Mouse (Mus musculus): ENCODE data around the gene Cops6. TPM values are rescaled to one million over a fixed set of nuclear protein-coding genes. Genes with fewer than 3 reads are reported as not detected.

The Cops6 gene
- total RNA-seq (2015) = 115 and 124 TPM in 2 replicates
- total RNA-seq (2017) = 34.7 and 37.8 TPM in 2 replicates

DNA sequence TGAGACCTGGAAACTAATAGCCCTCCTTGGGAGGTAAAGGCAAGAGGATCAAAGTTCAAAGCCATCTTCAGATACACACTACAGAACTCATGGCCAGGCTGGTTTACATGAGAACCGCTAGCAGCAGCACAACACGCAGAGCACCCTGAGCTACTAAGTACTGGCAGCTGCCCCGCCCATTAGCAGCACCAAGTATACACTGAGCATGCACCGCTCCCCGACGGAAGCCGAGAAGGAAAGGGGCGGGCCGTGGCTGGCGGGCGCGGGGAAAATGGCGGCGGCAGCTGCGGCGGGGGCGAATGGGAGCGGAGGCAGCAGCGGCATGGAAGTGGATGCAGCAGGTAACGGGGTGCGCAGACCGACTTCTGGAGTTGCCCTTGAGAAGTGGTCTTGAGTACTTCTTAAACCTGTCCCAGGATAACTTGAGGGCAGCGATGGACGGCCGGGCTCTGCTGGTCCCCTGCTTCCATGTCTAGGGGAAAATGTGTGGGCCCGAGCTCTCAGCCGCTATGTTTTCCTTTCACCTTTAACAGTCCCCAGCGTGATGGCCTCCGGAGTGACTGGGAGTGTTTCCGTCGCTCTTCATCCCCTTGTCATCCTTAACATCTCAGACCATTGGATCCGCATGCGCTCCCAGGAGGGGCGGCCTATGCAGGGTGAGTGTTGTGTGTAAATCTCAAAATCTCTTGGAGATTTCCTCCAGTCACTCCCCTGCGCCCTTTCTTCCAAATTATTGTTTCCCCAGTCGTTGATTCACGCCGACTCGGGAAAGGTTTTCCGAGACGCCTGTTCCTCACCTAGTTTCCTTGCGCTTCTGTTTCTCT lies at the start of gene Cops6:
Gene Cops6 (plus strand): TSS at position 230 of the 824 bp plus-strand sequence.
- ATAC-seq (ENCODE audit: poor library complexity, severe bottlenecking) = peak; percentile 98

DNA sequence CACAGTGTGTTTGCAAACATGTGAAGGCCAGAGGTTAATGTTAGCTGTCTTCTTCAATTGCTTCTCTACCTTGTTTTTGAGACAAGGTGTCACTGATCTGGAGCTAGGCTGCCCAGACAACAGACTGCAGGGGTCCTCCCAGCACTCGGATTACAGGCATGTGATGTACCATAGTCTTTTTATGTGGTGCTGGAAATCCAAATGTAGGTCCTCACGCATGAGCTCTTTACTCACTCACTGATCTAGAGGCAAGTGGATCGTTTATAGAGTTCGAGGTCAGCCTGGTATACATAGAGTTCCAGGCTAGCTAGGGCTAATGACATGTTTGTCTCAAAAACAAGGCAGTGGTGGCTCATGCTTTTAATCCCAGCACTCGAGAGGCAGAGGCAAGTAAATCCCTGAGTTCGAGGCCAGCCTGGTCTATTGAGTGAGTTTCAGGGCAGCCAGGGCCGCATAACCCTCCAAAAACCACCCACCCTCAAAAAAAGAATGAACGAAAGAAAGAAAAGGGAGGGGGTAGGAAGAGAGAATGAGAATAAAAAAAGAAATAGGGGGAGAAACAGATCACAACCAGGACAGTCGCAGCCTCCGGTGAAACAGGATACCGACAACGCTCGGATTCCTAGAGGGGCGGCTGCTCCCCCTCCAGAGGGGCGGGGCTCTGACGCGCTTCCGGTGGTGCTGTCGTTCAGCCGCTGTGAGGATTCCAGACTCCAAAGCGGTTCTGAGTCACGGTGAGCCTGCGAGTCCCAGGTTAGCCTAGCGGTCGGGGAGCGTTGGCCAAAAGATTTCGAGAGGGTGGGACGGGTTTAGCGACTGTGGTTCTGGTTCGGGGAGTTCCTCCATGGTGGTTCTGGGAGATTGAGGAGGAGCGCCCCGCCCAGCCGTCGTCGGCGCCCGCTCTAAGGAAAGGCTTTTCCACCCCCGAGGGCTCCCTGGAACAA lies 44.3 kb upstream of the Cops6 start, which contains the start of gene Zscan21:
Gene Zscan21 (plus strand): TSS at position 649 of the 944 bp plus-strand sequence.
- peak; percentile 100 for ATAC-seq (ENCODE audit: poor library complexity, severe bottlenecking)

DNA sequence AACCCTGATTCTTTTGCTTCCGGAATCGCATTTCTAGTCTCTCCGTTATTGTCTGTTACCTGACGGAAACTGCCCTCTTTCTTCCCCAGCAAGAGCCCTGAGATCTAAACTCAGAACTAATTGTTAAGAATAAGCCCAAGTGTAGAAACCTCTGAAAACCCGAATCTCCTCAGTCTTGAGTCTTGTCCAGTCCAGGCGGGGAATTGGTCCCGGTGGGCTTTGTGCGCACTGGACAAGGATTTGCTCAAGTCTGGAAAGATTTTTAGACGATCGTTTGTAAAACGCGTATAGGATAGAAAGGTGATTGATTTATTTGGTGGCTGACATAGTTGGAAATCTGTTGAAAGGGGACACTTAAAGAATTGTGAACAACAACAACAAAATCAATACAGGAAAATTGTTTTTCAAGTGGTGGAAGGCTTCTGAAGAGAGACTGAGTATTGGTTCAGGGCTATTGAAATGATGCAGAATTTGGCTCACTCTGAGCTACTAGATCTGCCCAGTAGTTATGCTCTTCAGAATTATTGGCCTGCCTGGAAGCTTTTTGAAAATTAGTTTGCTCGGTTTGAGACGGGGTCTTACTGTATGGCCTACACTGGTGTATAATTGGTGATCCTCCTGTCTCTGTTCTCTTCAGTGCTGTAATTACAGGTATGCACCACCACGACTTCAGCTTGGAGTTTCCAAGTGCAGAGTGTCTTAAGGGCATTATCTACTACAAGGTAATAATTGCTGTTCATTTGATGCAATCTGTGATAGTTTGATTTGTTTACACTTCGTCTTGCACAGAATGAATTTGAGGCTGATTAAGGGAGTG lies 43.5 kb upstream of the Cops6 start:
- ATAC-seq (ENCODE audit: poor library complexity, severe bottlenecking) = 0 out of 2 replicates have a peak, but pooled peaks have one; percentile 0

DNA sequence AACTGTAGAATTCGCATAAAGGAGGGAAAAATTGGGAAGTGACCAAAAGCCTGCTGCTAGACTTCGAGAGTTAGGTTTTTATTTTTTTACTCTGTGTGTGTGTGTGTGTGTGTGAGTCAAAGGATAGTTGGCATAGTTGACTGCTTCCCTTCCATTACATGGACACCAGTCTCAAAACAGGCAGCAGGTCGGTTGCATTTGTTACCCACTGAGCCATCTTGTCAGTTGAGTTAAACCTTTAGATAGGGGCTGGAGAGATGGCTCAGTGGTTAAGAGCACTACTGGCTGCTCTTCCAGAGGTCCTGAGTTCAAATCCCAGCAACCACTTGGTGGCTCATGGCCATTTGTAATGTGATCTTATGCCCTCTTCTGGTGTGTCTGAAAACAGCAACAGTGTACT lies 42.8 kb upstream of the Cops6 start:
- ATAC-seq (ENCODE audit: poor library complexity, severe bottlenecking) = no peak

DNA sequence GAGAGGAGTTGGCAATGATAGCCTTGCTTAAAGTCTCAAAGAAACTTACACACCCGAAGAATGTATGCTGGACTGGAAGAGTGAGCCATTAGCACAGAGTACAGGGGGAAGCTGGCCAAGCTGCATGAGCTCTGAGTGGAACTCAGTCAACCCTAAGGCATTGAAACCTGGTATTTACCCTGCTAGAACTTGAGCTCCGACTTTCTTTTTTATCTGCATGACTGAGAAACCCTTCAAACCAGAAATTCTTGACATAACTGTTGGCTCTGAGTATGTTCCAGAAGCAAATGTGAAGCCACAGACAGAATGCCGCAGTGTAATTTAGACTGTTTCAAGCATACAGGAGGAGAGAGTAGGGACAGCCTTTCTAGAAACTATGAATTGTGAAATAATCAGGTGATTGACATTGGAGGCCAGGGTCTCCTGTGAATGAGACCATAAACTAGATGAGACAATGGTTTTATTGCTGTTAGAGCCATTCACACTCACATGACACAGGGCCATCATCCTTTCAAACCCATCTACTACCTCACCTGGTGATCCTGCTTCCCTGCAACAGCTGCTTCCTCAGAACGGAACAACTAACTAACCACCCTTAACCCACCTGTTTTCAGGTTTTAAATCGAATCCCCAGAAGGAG lies 28.3 kb upstream of the Cops6 start:
- ATAC-seq (ENCODE audit: poor library complexity, severe bottlenecking) = no peak

DNA sequence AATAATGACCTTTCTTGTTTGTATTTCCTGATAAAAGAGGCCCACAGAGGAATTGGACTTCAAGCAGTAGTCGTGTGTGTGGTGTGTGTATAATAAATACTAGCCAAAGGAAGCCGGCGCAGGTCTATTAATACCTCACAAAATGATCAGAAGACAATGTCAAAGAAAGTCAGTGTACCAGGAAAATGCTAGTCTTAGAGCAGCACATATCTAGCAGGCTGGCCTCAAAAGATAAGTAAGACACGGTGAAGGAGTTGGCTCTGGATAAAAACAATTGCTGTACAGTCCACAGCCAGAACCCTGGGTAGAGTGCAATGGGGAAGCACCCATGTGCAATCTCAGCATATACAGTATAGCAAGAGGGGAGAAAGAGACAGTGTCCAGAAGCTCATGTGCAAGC lies 23.6 kb upstream of the Cops6 start:
- ATAC-seq (ENCODE audit: poor library complexity, severe bottlenecking) = no peak

DNA sequence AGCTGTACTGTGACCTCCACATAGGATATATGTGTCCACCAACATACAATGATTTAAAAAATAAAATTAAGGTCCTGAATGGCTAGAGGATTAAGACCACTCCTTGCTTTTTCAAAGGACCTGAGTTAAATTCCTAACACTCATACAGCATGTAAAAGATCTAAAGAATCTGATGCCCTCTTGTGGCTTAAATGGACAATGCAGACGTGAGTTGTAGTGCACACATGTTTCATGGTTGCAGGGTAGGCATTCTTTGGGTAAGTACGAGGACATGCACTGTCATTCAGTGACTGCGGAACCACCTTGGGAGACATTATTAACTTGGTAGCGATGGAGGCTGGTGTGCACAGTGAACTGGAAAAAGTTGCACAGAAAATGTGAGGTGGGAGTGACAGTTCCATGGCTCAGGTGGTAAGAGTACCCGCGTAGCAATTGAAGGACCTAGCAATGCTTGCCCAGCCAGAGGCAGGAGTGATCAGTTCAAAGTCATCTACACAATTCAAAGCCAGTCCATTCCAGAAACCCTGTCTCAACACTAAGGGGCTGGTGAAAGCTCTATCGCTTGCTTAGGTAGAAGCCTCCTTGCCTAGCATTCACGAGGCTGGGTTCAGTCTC lies 22.8 kb upstream of the Cops6 start:
- ATAC-seq (ENCODE audit: poor library complexity, severe bottlenecking) = peak; percentile 81

DNA sequence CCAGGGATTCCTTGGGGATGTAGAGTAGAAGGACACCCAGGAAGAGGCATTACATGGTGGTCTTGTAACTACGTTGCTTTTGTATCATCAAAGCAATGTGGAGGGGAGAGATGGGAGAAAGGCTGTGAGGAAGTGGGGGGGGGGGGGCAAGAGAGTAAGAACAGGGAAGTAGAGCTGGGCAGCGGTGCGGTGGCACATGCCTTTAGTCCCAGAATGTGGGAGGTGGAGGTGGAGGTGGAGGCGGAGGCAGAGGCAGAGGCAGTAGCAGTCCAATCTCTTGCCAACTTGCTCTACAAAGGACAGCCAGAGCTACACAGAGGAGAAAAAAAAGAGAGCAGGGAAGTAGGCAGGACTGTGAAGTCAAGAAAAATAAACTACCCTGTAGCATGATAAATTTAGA lies 22.3 kb upstream of the Cops6 start:
- peak; percentile 66; the same call in 1 of the 2 replicates for ATAC-seq (ENCODE audit: poor library complexity, severe bottlenecking)

DNA sequence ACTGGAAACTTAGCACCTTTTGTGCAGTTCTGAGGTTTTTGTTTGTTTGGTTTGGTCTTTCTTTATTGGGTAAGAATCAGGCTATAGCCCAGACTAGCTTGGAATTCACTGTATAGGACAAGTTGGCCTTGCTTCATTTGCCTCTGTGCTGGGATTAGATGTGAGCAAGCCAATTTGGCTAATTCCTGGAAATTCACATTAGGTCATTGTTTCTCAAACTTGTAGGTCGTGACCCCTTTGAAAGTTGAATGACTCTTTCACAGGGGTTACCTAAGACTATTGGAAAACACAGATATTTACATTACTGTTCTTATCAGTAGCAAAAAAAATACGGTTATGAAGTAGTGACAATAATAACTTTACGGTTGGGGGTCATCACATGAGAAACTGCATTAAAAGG lies 6.5 kb upstream of the Cops6 start:
- ATAC-seq (ENCODE audit: poor library complexity, severe bottlenecking) = no peak

DNA sequence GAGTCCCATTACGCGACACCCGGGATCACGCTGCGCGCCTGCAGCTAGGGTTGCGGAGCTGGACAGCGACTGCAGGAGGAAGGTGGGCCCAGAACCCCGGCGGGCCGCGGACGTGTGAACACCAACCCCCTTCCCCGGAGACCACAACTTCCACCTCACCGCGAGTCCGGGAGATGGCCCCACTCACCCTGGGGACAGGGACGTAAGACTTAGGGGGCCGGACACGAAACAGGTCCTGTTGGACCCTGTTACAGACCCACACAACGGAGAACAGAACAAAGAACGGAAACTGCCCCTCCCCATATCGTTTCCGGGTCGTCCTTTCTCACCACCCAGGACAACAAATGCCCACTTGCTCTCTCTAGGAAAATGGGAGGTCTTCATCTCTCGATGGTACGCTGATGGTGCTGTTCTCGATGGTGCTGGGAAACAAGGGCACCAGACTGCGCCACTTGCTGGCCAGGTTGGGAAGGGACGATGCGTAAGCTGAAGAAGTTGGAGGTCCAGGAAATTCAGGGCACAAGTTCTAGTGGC lies 5.4 kb upstream of the Cops6 start, which contains the start of gene Zfp113:
Gene Zfp113 (minus strand): TSS at position 302 of the 534 bp plus-strand sequence.
- peak; percentile 92 for ATAC-seq (ENCODE audit: poor library complexity, severe bottlenecking)

DNA sequence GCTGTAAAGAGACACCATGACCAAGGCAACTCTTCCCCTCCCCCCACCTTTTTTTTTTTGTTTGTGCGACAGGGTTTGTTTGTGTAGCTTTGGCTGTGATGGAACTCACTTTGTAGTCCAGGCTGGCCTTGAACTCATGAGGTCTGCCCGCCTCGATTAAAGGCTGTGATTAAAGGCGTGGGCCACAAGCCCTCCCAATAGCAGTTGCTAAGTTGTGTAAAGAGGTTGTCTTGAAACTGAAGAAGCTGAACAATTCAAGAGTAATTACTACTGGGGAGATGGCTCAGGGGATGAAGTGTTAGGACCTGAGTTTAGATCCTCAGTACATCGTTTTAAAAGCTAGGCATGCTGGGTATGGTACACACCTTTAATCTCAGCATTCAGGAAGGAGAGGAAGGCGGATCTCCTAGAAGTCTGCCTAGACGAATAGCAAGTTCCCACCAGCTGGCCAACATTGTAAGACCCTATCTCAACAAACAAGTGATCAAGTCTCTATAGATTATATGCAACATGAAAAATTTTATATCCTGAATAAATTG lies 578 bp upstream of the Cops6 start:
- no peak for ATAC-seq (ENCODE audit: poor library complexity, severe bottlenecking)

DNA sequence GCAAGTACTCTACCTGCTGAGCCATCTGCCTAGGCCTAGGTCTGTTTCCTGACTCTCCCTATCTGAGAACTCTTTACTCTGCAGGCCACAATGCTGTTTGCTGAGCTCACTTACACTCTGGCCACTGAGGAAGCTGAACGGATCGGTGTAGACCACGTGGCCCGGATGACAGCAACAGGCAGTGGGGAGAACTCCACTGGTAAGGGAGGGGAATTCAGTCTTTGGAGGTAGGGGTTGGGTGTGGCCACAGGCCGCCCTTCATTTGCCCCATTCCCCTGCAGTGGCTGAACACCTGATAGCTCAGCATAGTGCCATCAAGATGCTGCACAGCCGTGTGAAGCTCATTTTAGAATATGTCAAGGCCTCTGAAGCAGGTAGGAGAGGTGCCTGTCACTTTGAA lies 2.2 kb downstream of the Cops6 start:
- ATAC-seq (ENCODE audit: poor library complexity, severe bottlenecking) = no peak

DNA sequence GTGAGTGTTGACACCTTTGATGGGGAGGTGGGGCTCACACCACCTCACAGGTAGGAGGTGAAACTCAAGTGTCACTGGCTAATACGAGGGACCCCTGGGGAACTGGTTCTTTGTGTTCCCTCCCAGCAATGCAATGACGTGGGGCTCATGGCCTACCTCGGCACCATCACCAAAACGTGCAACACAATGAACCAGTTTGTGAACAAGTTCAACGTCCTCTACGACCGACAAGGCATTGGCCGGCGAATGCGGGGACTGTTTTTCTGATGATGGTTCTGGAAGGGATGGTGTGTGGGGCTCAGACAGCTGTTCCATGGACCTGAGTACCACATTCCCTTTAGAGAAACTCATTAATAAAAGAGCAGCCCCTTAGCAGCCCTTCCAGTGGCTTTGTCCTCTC lies 2.7 kb downstream of the Cops6 start:
- no peak for ATAC-seq (ENCODE audit: poor library complexity, severe bottlenecking)

DNA sequence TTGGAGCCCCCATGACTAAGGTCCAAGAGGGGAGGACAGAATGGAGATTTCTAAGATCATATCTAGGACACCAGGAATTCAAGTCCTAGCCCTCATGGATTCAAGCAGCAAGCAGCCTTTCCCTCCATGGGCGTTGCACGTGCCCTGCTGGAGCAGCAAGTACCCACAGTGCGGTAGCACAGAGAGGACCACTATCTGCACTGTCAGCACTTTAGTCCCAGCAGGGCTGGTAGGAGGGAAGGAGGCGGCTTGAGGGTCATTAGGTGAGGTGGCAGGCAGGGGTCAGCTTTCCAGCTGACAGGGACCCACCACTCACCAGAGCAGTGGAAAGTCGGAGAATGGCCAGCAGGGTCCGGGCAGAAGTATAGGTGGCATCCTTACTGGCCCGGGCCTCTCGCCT lies 4.7 kb downstream of the Cops6 start:
- no peak for ATAC-seq (ENCODE audit: poor library complexity, severe bottlenecking)

DNA sequence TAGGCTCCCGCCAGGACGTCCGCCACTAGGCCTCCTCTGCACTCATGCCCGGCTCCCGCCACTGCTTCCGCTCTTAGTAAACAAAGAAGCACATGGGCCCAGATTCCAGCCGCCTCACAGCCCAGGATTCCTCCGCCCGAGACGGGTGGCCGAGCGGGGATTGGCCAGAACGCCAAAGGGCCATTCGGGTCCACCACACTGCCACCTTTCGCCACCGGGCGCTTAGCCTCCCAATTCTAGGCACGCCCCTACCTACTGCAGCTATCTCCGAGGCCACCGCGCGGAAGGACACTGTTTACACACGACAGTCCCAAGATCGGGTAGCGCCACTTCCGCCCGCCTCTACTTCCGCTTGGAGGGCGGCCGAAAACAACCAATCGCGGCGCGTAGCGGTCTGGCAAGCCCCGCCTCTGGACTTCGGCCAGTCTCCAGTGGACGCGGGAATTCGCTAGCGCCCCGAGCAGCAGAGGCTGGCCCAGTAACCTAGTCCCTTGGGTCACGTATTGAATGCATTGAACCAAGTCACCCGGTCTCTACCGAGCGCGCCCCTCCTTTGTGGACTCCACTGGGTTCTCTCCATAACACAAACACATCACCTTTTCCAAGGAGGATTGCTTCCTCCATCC lies 10.2 kb downstream of the Cops6 start:
- ATAC-seq (ENCODE audit: poor library complexity, severe bottlenecking) = peak; percentile 76

DNA sequence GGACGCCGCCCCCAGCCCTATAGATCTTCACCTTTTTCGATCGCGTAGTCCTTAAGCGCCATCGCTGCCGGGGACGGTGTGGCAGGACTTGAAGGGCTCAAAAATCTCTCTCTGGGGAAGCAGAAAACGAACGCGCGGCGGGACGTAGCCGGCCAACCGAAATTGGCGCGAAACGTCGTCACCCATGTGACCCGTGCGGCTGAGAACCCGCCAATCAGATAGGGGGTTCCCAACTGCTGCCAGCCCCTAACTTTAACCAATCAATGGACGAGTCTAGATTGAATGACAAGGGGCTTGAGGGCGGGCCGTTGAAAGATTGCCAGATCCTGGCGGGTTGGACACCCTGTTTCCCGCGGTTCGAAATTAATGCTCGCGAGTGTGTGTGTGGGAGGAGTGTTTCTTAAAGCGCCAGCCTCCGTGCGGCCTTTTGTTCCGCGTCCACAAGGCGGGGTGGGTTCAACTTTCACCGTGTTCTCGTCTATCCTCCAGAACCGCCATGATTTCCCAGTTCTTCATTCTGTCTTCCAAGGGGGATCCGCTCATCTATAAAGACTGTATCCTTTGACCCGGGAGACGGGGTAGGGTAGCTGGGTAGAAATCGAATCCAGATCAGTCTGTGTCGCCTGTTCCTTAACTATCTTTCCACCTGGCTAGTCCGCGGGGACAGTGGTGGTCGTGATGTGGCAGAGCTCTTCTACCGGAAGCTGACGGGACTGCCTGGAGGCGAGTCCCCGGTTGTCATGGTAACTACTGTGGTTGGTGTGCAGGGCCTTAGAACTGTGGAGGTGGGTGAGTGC lies 11.0 kb downstream of the Cops6 start, which contains the start of the genes Ap4m1 and Mcm7:
Gene Ap4m1 (plus strand): TSS at position 308 of the 797 bp plus-strand sequence.
Gene Mcm7 (minus strand): TSS at position 728 of the 797 bp plus-strand sequence.
- ATAC-seq (ENCODE audit: poor library complexity, severe bottlenecking) = peak; percentile 78

DNA sequence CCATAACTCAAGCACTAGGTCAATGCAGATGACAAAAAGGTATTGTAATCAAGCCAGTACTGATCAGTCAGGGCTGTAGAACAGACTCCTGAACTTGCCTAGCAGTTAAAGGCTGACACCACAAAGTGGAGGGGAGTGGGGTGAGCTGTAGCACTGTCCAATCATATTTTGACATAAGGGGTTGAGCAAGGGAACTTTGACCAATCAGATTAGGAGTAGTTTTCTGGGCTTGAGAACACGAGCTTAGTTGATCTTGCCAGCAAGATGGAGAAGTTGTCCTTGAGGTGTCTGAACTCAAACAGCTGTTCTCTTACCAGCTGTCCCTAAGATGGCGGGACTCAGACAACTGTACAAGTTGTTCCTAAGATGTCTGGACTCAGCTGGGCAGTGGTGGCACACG lies 12.3 kb downstream of the Cops6 start:
- ATAC-seq (ENCODE audit: poor library complexity, severe bottlenecking) = no peak
